Mouse (Mus musculus) megakaryocyte, embryonic 14.5 days (primary cell): Measurements from ENCODE around the gene Zkscan14. TPM values are rescaled to one million over a fixed set of nuclear protein-coding genes. Genes with fewer than 3 reads are reported as not detected.
A peak's percentile ranks its signal among the peaks of the same experiment; 100 is the strongest.
"Not testable (repeated sequence)": the region's sequence is repeated elsewhere in the genome, so short reads cannot be mapped to it uniquely, and the experiment has no call there.

Source experiments
- H3K27me3 ChIP-seq: replicated peaks from 2 replicates; pipeline ENCODE3; 2012; ENCODE audit warnings: inconsistent platforms
- H3K36me3 ChIP-seq: replicated peaks from 2 replicates; pipeline ENCODE3; 2012; ENCODE audit warnings: low read length, inconsistent platforms, mixed read lengths
- H3K4me1 ChIP-seq: 2 replicates; pipeline ENCODE4 v1.6.1; 2012; ENCODE audit warnings: inconsistent platforms
- H3K4me3 ChIP-seq: replicated peaks from 2 replicates; pipeline ENCODE3; 2012; ENCODE audit warnings: moderate library complexity, mild to moderate bottlenecking, inconsistent platforms
- H3K9me3 ChIP-seq: 2 replicates; pipeline ENCODE4 v1.6.1; 2012; ENCODE audit warnings: inconsistent platforms
- FLI1 ChIP-seq: IDR thresholded peaks from 2 replicates; pipeline ENCODE4 v1.6.1; 2012; ENCODE audit warnings: low read length, inconsistent platforms, mixed read lengths
- GATA1 ChIP-seq: IDR thresholded peaks from 3 replicates; pipeline ENCODE4 v1.6.1; 2012; ENCODE audit warnings: mixed read lengths, low read length, inconsistent platforms, borderline replicate concordance
- polyA plus RNA-seq: library from polyadenylated mRNA; stranded (reverse); fragments of >175 nt; gene quantifications from 2 replicates; pipeline ENCODE4 v1.2.3, GENCODE M21; 2012; ENCODE audit warnings: low replicate concordance; ENCODE audit not compliant: insufficient read depth

Gene Zkscan14
- polyA plus RNA-seq = 5.3 TPM in 1 of 2 replicates, not detected in the other

DNA sequence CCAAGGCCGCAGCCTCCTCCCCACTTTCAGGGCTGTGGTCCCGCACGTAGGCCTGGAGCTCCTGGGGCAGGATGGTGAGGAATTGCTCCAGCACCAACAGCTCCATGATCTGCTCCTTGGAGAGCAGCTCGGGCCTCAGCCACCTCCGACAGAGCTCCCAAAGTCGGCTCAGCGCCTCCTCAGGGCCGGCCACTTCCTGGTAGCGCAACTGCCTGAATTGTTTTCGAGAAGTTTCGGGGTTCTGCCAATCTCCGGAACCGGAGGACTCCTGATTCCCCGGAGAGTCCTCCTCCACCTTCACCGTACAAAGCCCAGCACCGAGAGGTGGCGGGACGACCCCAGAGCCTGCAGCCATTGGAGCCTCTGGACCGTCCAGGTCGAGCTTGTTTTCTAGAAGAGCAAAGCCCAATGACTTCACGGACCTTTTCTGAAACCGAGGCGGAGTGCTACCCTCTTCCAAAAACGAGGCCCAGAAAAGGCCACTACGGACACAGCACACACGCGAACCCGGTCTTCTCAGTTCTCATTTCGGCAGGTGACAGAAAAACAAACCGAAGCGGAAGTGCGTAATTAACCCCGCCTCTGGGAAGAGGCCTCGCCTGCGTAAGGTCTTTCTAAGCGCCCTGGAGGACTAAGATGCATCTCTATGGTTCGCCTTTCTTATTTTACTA, at the start of gene Zkscan14:
Zkscan14 (minus strand) TSS at position 548 of the 671 bp plus-strand sequence.
- TF ChIP-seq GATA1 (no peak), FLI1 (no peak)

GRCm38 (mm10) chr5:145249520-145249919, 47.9 kb upstream of the Zkscan14 start:
- peaks cover 4% of the 10 kb centered on the region; the same call in 1 of the 2 replicates for H3K9me3 ChIP-seq
- H3K27me3 ChIP-seq = no peaks in the 10 kb centered on the region

More for the DNA sequence above, at the start of gene Zkscan14:
- Histone ChIP-seq H3K36me3 (peaks cover 30% of the 10 kb centered on the region), H3K4me1 (peaks cover 42% of the 10 kb centered on the region), H3K27me3 (no peaks in the 10 kb centered on the region), H3K4me3 (peak within 1 kb of the TSS; percentile 92), H3K9me3 (no peaks in the 10 kb centered on the region)

GRCm38 (mm10) chr5:145234636-145235035, 33.0 kb upstream of the Zkscan14 start:
- TF ChIP-seq FLI1 = no peak
- no peak for TF ChIP-seq GATA1
- no peak overlapping the region for H3K4me3 ChIP-seq
- H3K9me3 ChIP-seq = no peaks in the 10 kb centered on the region
- peaks cover 49% of the 10 kb centered on the region for H3K4me1 ChIP-seq
- H3K27me3 ChIP-seq = no peaks in the 10 kb centered on the region
- peaks cover 67% of the 10 kb centered on the region for H3K36me3 ChIP-seq

More at GRCm38 (mm10) chr5:145249520-145249919, 47.9 kb upstream of the Zkscan14 start:
- no peak for TF ChIP-seq GATA1
- no peak for TF ChIP-seq FLI1
- no peaks in the 10 kb centered on the region for H3K4me1 ChIP-seq
- H3K4me3 ChIP-seq = no peak overlapping the region
- H3K36me3 ChIP-seq = peaks cover 87% of the 10 kb centered on the region

DNA sequence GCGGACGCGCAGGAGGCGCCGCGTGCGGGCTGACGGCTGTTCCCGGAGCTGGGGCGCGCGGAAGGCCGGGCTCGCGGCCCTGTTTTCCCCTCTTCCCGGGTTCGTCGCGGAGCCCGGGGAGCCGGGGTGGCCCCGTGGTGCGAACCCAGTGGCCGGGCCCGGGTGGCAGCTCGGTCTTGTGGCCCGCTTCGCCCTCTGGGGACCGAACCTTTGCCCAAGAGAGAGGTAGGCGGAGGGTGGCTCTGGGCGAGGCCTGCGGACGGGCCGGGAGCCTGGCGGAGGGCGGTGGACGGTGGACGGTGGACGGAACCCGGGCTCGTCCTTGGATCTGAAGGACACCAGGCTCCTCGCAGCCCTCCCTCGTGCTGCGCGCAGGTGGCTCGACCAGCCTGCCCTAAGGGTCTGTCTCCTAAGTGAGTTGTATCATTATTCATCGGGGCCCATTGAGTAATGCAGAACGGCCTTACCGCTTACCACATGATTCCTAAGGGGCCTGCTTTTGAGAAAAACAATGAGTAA, 30.3 kb upstream of the Zkscan14 start:
- Histone ChIP-seq H3K36me3 (peaks cover 40% of the 10 kb centered on the region), H3K4me1 (peaks cover 56% of the 10 kb centered on the region), H3K27me3 (no peaks in the 10 kb centered on the region), H3K9me3 (no peaks in the 10 kb centered on the region), H3K4me3 (peak overlapping the region; percentile 99)
- TF ChIP-seq GATA1 (no peak), FLI1 (no peak)

DNA sequence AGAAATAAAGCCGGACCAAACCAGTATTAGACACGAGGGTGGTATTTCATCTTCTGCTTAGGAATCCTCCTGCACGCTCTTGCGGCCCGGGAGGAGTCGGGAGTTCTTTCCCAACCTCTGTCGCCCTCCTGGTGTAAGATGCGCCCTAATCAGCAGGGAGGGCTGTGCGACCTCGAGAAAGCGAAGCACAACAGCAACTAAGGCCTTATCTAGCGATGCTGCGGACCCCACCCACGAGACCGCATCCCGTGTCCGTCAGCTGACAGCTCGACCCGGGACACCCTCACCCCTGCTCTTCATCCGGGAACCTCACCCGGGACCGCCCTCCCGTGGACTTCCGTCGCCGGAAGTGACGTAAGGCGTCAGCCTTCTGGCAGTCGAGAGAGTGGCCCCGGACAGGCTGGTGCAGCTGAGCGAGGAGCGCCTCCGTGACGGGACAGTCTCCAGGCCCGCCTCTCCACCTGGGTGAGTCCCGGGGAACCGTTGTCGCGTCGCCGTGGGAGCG, 29.8 kb upstream of the Zkscan14 start, which contains the start of gene Zfp655:
Zfp655 (plus strand) TSS at position 349 of the 505 bp plus-strand sequence.
- H3K27me3 ChIP-seq = no peaks in the 10 kb centered on the region
- peaks cover 56% of the 10 kb centered on the region for H3K4me1 ChIP-seq
- peaks cover 35% of the 10 kb centered on the region for H3K36me3 ChIP-seq
- TF ChIP-seq GATA1 (no peak), FLI1 (peak; percentile 51; the same call in 1 of the 2 replicates)
- H3K9me3 ChIP-seq = no peaks in the 10 kb centered on the region
- peak within 1 kb of the TSS; percentile 99 for H3K4me3 ChIP-seq

DNA sequence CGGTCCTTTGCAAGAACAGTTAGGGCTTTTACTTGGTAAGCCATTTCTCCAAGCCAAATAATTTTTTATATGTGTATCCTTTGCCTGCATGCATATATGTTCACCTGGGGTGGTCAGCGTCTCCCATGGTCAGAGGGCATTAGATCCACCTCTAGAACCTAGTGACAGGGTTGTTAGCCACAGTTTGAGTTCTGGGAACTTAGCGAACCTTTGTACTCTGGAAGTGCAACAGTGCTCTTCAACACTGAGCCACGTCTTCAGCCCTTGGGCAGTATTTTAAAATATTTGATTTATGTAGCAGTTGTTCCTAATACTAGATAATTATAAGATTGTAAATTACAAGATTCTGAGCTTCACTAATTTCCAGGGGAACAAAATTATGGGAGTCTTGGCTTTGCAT, 29.0 kb upstream of the Zkscan14 start:
- no peak for TF ChIP-seq FLI1
- no peak for TF ChIP-seq GATA1
- H3K36me3 ChIP-seq = peaks cover 27% of the 10 kb centered on the region
- H3K4me3 ChIP-seq = peak overlapping the region; percentile 99
- H3K4me1 ChIP-seq = peaks cover 53% of the 10 kb centered on the region
- H3K9me3 ChIP-seq = no peaks in the 10 kb centered on the region
- H3K27me3 ChIP-seq = no peaks in the 10 kb centered on the region

- H3K27me3 ChIP-seq, H3K9me3 ChIP-seq, H3K4me3 ChIP-seq: not testable (repeated sequence)
- Histone ChIP-seq H3K36me3 (peaks cover 14% of the 10 kb centered on the region), H3K4me1 (peaks cover 39% of the 10 kb centered on the region)
Observed at GRCm38 (mm10) chr5:145229283-145229682, 27.6 kb upstream of the Zkscan14 start.

DNA sequence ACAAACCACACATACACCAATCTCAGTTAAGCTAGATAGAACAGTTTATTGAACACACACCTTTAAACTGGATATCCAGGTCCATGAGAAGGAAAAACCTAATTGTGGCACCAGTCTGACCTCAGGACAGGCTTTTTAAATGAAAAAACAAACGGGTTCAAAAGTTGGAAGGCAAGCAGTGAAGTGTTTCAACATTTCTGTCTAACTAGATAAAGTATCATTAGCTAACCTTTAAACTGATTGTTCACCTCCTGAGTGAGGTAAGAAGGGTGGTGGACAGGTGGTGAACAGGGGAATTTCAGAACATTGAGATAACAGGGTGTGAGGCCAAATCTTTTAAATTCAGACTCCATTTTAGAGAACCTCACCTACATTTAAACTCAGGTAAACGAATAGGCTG, 24.8 kb upstream of the Zkscan14 start:
- Histone ChIP-seq H3K36me3 (peaks cover 6% of the 10 kb centered on the region), H3K9me3 (no peaks in the 10 kb centered on the region), H3K4me3 (no peak overlapping the region), H3K4me1 (peaks cover 22% of the 10 kb centered on the region), H3K27me3 (no peaks in the 10 kb centered on the region)
- TF ChIP-seq GATA1 (no peak), FLI1 (no peak)

- Histone ChIP-seq H3K4me3 (no peak overlapping the region), H3K9me3 (no peaks in the 10 kb centered on the region), H3K4me1 (peaks cover 9% of the 10 kb centered on the region), H3K36me3 (peaks cover 34% of the 10 kb centered on the region), H3K27me3 (no peaks in the 10 kb centered on the region)
- TF ChIP-seq GATA1 (no peak), FLI1 (no peak)
Observed at GRCm38 (mm10) chr5:145223395-145223794, 21.7 kb upstream of the Zkscan14 start.

DNA sequence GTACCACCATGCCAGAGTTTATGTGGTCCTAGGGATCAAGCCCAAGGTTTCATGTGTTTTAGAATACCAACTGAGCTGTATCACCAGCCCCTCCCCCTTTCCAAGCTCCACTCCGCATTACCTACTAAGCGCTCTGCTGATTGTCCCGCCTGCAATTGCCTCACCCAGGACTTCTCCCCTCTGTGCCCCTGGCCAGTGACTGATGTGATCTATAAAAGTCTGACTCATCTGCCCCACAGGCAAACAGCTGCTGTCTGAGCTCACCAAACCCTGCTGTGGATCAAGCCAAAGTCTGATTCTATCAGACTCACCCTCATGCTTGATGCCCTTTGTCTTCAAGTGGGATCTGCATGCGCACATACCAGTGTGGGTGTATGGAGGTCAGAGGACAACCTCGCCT, 21.2 kb upstream of the Zkscan14 start:
- no peak for TF ChIP-seq GATA1
- TF ChIP-seq FLI1 = no peak
- no peaks in the 10 kb centered on the region for H3K27me3 ChIP-seq
- no peaks in the 10 kb centered on the region for H3K9me3 ChIP-seq
- peaks cover 40% of the 10 kb centered on the region for H3K36me3 ChIP-seq
- no peak overlapping the region for H3K4me3 ChIP-seq
- H3K4me1 ChIP-seq = peaks cover 4% of the 10 kb centered on the region
